Mouse (Mus musculus) retina, adult 2 months (tissue): ENCODE results near the gene Zfp189.
A peak's percentile ranks its signal among the peaks of the same experiment; 100 is the strongest.

Experiments
- DNase-seq: peaks from one replicate; pipeline ENCODE4 v3.0.0-alpha.2; 2012; ENCODE audit warnings: low read depth, low spot score

Zfp189 gene

DNA sequence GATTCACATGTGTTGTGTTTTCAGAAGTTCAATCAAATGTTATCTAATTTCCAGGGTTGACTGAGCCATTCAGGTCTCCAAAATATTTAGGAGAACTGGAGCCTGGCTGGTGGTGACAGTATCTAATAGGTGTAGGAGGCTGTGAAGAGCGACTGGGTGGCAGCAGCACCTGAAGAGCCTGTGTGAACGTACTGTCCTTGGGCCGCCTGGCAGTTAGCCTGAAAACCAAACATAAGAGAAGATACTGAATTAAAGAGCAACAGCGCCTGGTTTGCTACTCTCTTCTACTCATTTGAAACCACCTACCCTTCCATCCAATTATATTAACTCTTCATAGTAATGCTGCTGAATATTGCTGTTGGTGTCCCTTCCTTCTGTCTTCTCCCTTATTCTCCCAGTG is 15.7 kb downstream of the Zfp189 start:
- no peak for DNase-seq

DNA sequence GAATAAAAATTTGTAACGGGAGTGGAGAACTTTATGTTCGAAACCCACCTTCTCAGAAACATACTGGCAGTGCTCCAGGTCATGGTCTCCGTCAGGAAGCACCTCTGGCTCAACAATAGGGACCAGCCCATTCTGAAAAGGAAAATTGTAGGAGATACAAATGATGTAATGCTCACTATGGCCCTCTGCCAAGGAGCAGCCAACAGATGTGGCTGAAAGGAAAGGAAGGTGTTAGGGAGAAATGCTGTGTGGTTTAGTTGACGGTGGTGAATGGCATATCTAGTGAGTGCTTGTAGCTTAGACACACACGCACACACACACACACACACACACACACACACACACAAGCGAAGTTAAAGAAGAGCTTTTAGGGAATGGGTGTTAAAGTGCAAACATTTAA is 18.7 kb downstream of the Zfp189 start:
- no peak for DNase-seq

DNA sequence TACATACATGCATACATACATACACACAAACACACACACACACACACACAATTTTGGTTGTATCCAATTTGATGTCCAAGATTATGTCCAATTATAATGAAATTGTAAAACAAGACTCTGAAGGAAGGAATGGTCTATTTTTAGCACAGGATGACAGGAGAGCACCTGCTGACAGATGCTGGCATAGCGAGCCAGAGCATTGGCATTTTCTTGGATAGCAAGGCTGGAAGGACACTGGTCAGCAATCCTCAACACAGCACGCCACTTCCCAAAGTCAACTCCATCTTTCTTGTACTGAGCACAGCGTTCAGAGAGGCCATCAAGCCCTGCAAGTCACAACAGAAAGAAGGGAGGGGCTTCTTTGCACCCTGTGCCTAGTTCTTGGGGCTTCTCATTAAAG is 20.0 kb downstream of the Zfp189 start:
- no peak for DNase-seq

DNA sequence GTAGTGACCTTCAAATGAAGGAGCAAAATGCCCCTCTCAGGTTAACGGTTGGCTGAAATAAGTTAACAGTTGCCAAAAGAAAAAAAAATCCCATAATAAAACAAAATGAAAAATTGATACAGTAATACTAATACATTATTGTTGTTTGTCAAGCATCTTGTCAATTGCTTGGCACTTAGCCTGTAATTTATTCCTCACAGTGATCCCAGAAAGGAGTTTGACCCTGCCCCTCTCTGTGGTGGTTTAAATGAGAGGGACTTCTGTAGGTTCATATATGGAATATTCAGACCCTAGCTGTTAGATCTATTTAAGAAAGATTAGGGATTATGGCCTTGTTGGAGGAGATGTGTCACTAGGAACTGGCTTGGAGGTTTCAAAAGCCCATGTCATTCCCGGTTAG is 25.1 kb downstream of the Zfp189 start:
- no peak for DNase-seq

DNA sequence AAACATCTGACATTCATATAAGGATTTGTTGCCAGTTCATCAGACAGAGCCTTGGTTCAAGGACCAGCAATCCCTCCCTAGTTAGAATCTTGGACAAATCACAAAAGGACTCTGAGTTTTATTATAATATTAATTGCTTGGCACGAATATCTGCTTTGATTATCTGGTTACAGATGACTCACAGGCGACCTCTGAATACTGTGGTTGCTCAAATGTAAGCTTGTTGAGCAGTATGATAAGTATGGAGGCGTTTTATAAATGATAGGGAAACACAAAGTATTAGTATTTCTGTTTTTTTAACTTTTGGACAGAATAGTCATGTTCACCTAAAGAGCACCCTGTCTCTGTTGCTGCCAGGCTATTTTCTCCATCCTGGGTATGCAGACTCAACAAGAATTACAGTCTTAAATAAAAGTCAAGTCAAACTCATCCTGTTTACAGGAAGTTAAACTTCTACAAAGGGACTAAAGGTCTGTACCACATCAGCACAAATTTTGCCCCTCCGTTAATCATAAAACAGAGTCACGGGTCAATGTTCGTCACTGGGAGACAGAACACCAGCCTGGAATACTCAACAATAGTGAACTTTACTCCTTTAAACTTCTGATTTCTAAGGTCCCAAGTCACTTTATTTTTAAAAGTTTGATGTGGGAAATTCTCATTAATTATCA is 26.0 kb downstream of the Zfp189 start:
- DNase-seq = no peak

DNA sequence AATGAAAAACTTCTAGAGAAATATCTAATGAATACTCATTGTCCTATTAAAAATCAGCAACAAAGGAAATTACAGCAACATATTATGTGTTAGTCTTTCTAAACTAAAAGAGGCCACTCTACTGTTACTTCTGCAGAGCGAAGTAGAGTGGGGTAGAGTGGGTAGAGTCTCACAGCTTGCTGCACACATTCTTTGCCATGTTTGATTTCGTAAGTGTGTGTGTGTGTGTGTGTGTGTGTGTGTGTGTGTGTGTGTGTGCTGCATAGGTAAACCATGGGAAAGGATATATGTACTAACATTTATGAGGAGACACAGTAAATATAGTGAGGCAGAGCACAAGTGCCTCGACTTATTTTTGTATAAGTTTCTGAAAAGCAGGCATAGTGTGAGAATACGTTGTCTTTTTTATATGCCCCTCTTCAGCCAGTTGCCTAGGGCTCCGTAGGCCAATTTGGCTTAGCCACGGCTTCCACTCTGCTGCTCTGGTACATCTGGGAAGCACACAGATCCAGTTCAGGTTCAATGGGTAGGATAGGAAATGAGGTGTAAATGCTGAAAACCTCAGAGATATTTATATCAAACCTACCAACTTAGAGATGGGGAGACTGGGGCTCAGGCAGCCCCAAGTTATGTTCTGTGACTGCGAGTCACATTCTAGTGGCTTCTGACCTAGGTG is 26.7 kb downstream of the Zfp189 start:
- DNase-seq = no peak

DNA sequence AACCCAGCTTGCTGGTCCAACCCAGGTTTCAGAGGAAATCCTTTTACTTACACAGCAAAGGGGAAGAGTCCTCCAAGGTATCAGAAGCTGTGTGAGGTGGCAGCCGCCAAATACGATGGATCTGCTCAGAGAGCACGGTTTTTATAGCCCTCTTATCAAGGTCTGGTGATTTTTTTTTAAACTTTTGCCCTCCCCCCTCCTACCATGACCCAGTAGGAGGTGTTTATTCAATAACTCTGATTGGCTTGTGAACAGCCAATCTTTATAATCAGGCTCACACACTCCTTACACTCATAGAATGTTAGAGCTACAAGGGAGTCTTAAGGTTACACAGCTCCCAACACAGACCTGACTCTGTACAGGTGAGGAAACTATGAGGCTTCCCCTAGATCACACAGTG is 28.4 kb downstream of the Zfp189 start, which contains the start of gene Aldob:
TSS of gene Aldob (minus strand) at position 164 of the 400 bp plus-strand sequence.
- DNase-seq = no peak

DNA sequence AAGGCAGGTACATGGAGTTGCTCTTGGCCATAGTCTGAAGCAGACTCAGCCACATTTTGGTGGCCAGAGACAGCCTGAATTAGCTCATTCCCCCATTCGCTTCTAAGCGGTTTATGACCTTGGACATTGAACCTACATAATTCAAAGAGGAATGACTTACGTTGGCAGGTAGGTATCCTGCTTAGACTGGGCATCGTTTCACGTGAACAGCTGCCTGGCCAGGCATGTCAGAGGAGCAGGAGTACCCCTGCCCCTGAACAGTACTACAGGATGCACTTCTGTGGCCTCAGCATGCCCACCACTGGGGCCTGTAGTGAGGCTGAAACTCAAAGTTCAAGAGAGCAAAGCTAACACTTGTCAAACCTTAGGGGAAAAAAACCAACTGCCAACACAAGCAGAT is 32.4 kb downstream of the Zfp189 start:
- no peak for DNase-seq

DNA sequence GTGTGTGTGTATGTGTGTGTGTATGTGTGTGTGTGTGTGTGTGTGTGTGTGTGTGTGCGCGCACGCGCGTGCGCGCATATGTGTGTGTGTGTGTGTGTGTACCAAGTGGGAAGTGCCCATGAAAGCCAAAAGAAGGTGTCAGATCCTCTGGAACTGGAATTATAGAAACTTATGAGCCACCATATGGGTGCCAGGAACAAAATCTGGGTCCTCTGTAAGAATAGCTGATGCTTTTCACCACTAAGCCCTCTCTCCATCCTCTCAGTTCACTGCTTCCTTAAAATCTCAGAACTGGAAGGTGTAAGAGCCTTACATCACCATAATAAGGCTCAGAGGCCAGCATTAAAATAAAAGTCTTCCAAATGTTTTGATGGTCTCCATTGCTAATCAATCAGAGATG is 36.4 kb downstream of the Zfp189 start:
- no peak for DNase-seq

DNA sequence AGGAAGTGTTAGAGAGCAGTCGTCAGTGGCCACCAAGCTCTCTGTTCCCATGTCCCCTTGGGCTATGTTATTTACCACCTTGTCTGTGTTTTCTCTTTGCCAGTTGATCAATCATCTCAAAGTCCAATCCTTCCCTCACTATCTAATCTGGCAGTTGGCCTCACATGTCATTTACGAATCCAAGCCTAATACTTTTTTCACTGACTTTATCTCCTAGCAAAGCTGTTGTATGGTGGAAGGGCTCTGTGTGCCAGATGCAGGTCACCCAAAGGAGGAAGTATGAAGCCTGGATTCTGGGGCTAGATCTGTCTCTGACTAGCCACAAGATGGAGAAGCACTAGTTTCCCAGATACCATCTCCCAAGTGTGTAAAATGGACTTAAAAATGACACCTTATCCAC is 37.2 kb downstream of the Zfp189 start:
- DNase-seq = no peak

DNA sequence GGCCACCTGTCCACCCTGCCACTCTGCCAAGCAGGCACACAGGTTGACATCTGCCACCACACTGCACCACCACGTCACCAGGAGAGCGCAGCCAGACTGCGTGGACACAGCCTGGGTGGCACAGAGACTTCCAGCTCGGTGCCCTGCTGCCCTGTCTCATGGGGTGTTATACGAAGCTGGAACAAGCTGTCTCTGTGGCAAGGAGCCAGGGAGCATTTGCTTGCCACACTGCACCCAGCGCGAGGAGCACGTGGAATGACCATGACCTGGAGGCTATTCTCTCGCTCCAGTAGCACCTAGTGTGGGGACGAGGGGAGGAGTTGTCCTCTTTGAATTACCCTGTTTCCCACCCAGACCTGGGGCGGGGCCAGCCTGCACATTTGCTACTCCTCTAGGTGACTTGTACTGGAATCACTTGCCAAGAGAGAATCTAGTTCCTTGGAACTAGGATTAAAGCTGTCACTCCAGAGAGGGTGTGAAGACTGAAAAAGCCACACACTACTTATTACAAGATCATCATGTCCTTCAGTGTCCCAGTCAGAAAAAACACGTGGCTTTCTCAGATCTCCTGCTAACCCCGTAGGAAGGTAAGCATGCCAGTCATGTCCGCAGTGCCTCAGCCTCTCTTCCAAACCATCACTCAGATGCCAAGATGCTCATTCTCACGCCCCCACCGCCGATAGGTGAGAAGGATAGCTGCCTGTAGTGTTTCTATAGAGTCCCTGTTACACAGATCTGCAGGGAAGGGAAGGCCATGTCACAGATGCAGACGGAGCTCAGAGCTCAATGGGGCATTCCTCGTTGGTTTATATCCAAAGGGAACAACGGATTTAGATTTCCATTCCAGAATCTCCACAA is 39.2 kb downstream of the Zfp189 start:
- peak; percentile 20 for DNase-seq

DNA sequence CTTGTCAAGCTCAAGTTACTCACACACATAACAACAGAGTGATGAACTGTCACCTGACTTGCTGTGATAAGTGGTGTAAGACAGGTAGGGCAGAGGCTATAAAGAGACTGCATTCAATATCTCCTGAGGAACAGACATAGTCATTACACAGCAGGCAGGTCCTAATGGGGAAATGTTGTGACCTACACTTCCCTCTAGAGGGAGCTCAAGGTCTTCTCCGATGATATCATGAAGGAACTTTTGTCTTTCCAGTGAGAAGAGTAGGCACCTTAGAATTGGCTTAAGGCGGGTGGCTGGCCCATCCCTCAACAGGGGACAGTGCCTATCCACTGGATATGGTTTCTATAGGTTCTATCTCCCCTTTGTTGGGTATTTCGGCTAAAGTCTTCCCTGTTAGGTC is 46.6 kb downstream of the Zfp189 start:
- DNase-seq = peak; percentile 48

DNA sequence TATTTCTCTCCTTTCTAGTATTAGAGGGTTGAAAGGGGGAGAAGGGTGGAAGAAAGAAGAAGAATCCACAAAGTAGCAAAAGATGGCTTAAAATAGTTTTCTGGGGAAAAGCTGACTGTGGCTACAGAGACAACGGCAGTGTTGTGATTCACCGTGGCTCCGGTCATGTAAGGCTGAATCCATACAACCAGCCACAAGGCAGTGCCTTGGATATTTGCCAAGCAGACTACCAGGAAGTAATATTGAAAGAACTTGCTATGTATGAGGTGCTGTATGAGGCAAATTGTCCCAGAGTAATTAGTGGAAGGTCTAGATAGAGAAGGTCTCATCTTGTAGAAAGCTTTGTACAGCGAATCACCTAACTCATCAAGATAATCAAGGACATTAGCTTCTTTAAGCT is 51.2 kb downstream of the Zfp189 start:
- DNase-seq = no peak
